Mouse (Mus musculus) embryonic facial prominence, embryonic 10.5 days (tissue): ENCODE data around the gene Psenen. TPM values are rescaled to one million over a fixed set of nuclear protein-coding genes. Genes with fewer than 3 reads are reported as not detected.

Experiments used
- DNase-seq: peaks from one replicate; pipeline ENCODE4 v3.0.0-alpha.2; 2017; ENCODE audit warnings: low spot score
- H3K27ac ChIP-seq: fragments of 300-500 bp; sonication (generic); replicated peaks from 2 replicates; pipeline ENCODE4 v1.5.1; 2016; ENCODE audit warnings: mild to moderate bottlenecking
- H3K27me3 ChIP-seq: fragments of 300-500 bp; sonication (generic); replicated peaks from 2 replicates; pipeline ENCODE4 v1.6.1; 2016; ENCODE audit warnings: low read depth, mild to moderate bottlenecking; ENCODE audit not compliant: poor library complexity, severe bottlenecking
- H3K36me3 ChIP-seq: fragments of 300-500 bp; sonication (generic); replicated peaks from 2 replicates; pipeline ENCODE4 v1.6.1; 2016; ENCODE audit warnings: mild to moderate bottlenecking, moderate library complexity
- H3K4me1 ChIP-seq: fragments of 300-500 bp; sonication (generic); 2 replicates; pipeline ENCODE4 v1.6.1; 2016
- H3K4me3 ChIP-seq: fragments of 300-500 bp; sonication (generic); 2 replicates; pipeline ENCODE4 v1.5.1; 2016; ENCODE audit warnings: mild to moderate bottlenecking, moderate library complexity
- H3K9me3 ChIP-seq: fragments of 300-500 bp; sonication (generic); 2 replicates; pipeline ENCODE4 v1.6.1; 2016; ENCODE audit warnings: mild to moderate bottlenecking
- WGBS: fragments of 180-500 bp; shearing (Covaris S2); methylation state at CpG from one replicate; pipeline ENCODE4 v1.1.7; 2016; 5-methylcytosine and 5-hydroxymethylcytosine counted together
- polyA plus RNA-seq: library from polyadenylated mRNA; unstranded; fragments of >200 nt; fragmentation: Nextera tagmentation; extraction: Ambion mirVana; gene quantifications from 2 replicates; pipeline ENCODE4 v1.2.1, GENCODE M21; 2016

Gene Psenen
- polyA plus RNA-seq, 1 experiment from 2014 or later, result 118 TPM

GRCm38 (mm10) chr7:30540572-30540971 is 22.9 kb downstream of the Psenen start:
- Histone ChIP-seq H3K27me3 (no peaks in the 10 kb centered on the region), H3K36me3 (peaks cover 69% of the 10 kb centered on the region), H3K27ac (no peak overlapping the region), H3K4me3 (0 out of 2 replicates have a peak overlapping the region, but pooled peaks have one; percentile 5), H3K9me3 (no peaks in the 10 kb centered on the region), H3K4me1 (peaks cover 3% of the 10 kb centered on the region)
- DNase-seq, result no peak
- WGBS, result 83% methylated on average over 7 of the region's 7 CpGs

GRCm38 (mm10) chr7:30534633-30535577 is 28.5 kb downstream of the Psenen start, which contains the start of gene Arhgap33:
TSS of gene Arhgap33 (minus strand) at chr7:30535060.
- peak within 1 kb of the TSS; percentile 95 for H3K27ac ChIP-seq
- no peaks in the 10 kb centered on the region for H3K9me3 ChIP-seq
- peaks cover 10% of the 10 kb centered on the region for H3K27me3 ChIP-seq
- peaks cover 55% of the 10 kb centered on the region for H3K36me3 ChIP-seq
- peak; percentile 99 for DNase-seq
- peaks cover 35% of the 10 kb centered on the region for H3K4me1 ChIP-seq
- WGBS, result under 1% methylated on average over 80 of the region's 84 CpGs
- peak within 1 kb of the TSS; percentile 82 for H3K4me3 ChIP-seq

- peak overlapping the region; percentile 95 for H3K27ac ChIP-seq
- peak overlapping the region; percentile 82 for H3K4me3 ChIP-seq
- no peak for DNase-seq
- no peaks in the 10 kb centered on the region for H3K9me3 ChIP-seq
- 5% methylated on average over 26 of the region's 26 CpGs for WGBS
- peaks cover 35% of the 10 kb centered on the region for H3K4me1 ChIP-seq
- H3K36me3 ChIP-seq, result peaks cover 55% of the 10 kb centered on the region
- peaks cover 10% of the 10 kb centered on the region for H3K27me3 ChIP-seq
Measured at GRCm38 (mm10) chr7:30533941-30534632, 29.3 kb downstream of the Psenen start.

- Histone ChIP-seq H3K36me3 (peaks cover 56% of the 10 kb centered on the region), H3K27me3 (peaks cover 16% of the 10 kb centered on the region), H3K4me3 (peak overlapping the region; percentile 82), H3K4me1 (peaks cover 35% of the 10 kb centered on the region), H3K27ac (peak overlapping the region; percentile 70), H3K9me3 (no peaks in the 10 kb centered on the region)
- WGBS, result 13% methylated on average over 8 of the region's 8 CpGs
- peak; percentile 49 for DNase-seq
Measured at GRCm38 (mm10) chr7:30532931-30533330, 30.5 kb downstream of the Psenen start.

GRCm38 (mm10) chr7:30531291-30531815 is 32.1 kb downstream of the Psenen start:
- no peak for DNase-seq
- H3K36me3 ChIP-seq, result peaks cover 67% of the 10 kb centered on the region
- H3K4me3 ChIP-seq, result no peak overlapping the region
- peaks cover 42% of the 10 kb centered on the region for H3K4me1 ChIP-seq
- 87% methylated on average over 9 of the region's 9 CpGs for WGBS
- peaks cover 26% of the 10 kb centered on the region for H3K27me3 ChIP-seq
- H3K27ac ChIP-seq, result no peak overlapping the region
- no peaks in the 10 kb centered on the region for H3K9me3 ChIP-seq

GRCm38 (mm10) chr7:30526981-30527380 is 36.4 kb downstream of the Psenen start:
- peak overlapping the region; percentile 11 for H3K4me3 ChIP-seq
- WGBS, result 77% methylated on average over 14 of the region's 14 CpGs
- peaks cover 95% of the 10 kb centered on the region for H3K36me3 ChIP-seq
- peaks cover 33% of the 10 kb centered on the region; the same call in 1 of the 2 replicates for H3K27me3 ChIP-seq
- DNase-seq, result no peak
- H3K4me1 ChIP-seq, result peaks cover 19% of the 10 kb centered on the region
- no peak overlapping the region for H3K27ac ChIP-seq
- no peaks in the 10 kb centered on the region for H3K9me3 ChIP-seq

GRCm38 (mm10) chr7:30526399-30526798 is 37.0 kb downstream of the Psenen start:
- 16% methylated on average over 17 of the region's 17 CpGs for WGBS
- Histone ChIP-seq H3K27me3 (peaks cover 33% of the 10 kb centered on the region; the same call in 1 of the 2 replicates), H3K36me3 (peaks cover 89% of the 10 kb centered on the region), H3K9me3 (no peaks in the 10 kb centered on the region), H3K27ac (peak overlapping the region; percentile 70), H3K4me3 (peak overlapping the region; percentile 11), H3K4me1 (peaks cover 17% of the 10 kb centered on the region)
- no peak for DNase-seq

- Histone ChIP-seq H3K27me3 (peaks cover 33% of the 10 kb centered on the region; the same call in 1 of the 2 replicates), H3K9me3 (no peaks in the 10 kb centered on the region), H3K27ac (peak overlapping the region; percentile 70), H3K4me3 (peak overlapping the region; percentile 11), H3K36me3 (peaks cover 85% of the 10 kb centered on the region), H3K4me1 (peaks cover 20% of the 10 kb centered on the region)
- DNase-seq, result peak; percentile 36
- WGBS, result 23% methylated on average over 10 of the region's 10 CpGs
Measured at GRCm38 (mm10) chr7:30525954-30526353, 37.5 kb downstream of the Psenen start.

GRCm38 (mm10) chr7:30524487-30524886 is 38.9 kb downstream of the Psenen start:
- WGBS, result 82% methylated on average over 6 of the region's 6 CpGs
- peaks cover 70% of the 10 kb centered on the region for H3K36me3 ChIP-seq

GRCm38 (mm10) chr7:30522871-30523270 is 40.6 kb downstream of the Psenen start:
- peaks cover 28% of the 10 kb centered on the region; the same call in 1 of the 2 replicates for H3K27me3 ChIP-seq
- no peak for DNase-seq
- no peak overlapping the region for H3K27ac ChIP-seq
- H3K36me3 ChIP-seq, result peaks cover 54% of the 10 kb centered on the region
- 83% methylated on average over 10 of the region's 10 CpGs for WGBS
- no peak overlapping the region for H3K4me3 ChIP-seq
- no peaks in the 10 kb centered on the region; the same call in 1 of the 2 replicates for H3K9me3 ChIP-seq
- H3K4me1 ChIP-seq, result peaks cover 24% of the 10 kb centered on the region

More at GRCm38 (mm10) chr7:30524487-30524886, 38.9 kb downstream of the Psenen start:
- no peak for DNase-seq
- no peak overlapping the region for H3K27ac ChIP-seq
- peaks cover 33% of the 10 kb centered on the region; the same call in 1 of the 2 replicates for H3K27me3 ChIP-seq
- no peaks in the 10 kb centered on the region; the same call in 1 of the 2 replicates for H3K9me3 ChIP-seq
- H3K4me1 ChIP-seq, result peaks cover 20% of the 10 kb centered on the region
- no peak overlapping the region for H3K4me3 ChIP-seq

GRCm38 (mm10) chr7:30520856-30521255 is 42.6 kb downstream of the Psenen start:
- peaks cover 19% of the 10 kb centered on the region; the same call in 1 of the 2 replicates for H3K27me3 ChIP-seq
- DNase-seq, result no peak
- H3K4me3 ChIP-seq, result no peak overlapping the region
- H3K9me3 ChIP-seq, result no peaks in the 10 kb centered on the region; the same call in 1 of the 2 replicates
- H3K4me1 ChIP-seq, result peaks cover 12% of the 10 kb centered on the region
- 80% methylated on average over 5 of the region's 5 CpGs for whole genome bisulfite sequencing
- H3K36me3 ChIP-seq, result peaks cover 34% of the 10 kb centered on the region
- peak overlapping the region; percentile 24; the same call in 1 of the 2 replicates for H3K27ac ChIP-seq

- no peak for DNase-seq
- peak overlapping the region; percentile 35; the same call in 1 of the 2 replicates for H3K27ac ChIP-seq
- 71% methylated on average over 4 of the region's 4 CpGs for WGBS
- H3K9me3 ChIP-seq, result no peaks in the 10 kb centered on the region; the same call in 1 of the 2 replicates
- peaks cover 23% of the 10 kb centered on the region for H3K27me3 ChIP-seq
- peaks cover 10% of the 10 kb centered on the region for H3K4me1 ChIP-seq
- H3K4me3 ChIP-seq, result no peak overlapping the region
- H3K36me3 ChIP-seq, result peaks cover 29% of the 10 kb centered on the region
Measured at GRCm38 (mm10) chr7:30520396-30520795, 43.0 kb downstream of the Psenen start.
